Mouse (Mus musculus) adrenal gland, postnatal 25 days (tissue): ENCODE data around the gene Rgl2. TPM values are rescaled to one million over a fixed set of nuclear protein-coding genes. Genes with fewer than 3 reads are reported as not detected.

Experiments used
- DNase-seq: peaks from one replicate; pipeline ENCODE4 v3.0.0; 2021; ENCODE audit warnings: mixed read lengths
- total RNA-seq: library from RNA; stranded (reverse); gene quantifications from 2 replicates; pipeline ENCODE4 v1.2.3, GENCODE M21; 2021

Rgl2 gene
- total RNA-seq, 1 experiment from 2014 or later = 72.7 TPM

- DNase-seq = no peak
These were observed 4.6 kb upstream of the Rgl2 start for GRCm38 (mm10) chr17:33924577-33925283.

GRCm38 (mm10) chr17:33925406-33926116 lies 3.8 kb upstream of the Rgl2 start:
- DNase-seq = no peak

DNA sequence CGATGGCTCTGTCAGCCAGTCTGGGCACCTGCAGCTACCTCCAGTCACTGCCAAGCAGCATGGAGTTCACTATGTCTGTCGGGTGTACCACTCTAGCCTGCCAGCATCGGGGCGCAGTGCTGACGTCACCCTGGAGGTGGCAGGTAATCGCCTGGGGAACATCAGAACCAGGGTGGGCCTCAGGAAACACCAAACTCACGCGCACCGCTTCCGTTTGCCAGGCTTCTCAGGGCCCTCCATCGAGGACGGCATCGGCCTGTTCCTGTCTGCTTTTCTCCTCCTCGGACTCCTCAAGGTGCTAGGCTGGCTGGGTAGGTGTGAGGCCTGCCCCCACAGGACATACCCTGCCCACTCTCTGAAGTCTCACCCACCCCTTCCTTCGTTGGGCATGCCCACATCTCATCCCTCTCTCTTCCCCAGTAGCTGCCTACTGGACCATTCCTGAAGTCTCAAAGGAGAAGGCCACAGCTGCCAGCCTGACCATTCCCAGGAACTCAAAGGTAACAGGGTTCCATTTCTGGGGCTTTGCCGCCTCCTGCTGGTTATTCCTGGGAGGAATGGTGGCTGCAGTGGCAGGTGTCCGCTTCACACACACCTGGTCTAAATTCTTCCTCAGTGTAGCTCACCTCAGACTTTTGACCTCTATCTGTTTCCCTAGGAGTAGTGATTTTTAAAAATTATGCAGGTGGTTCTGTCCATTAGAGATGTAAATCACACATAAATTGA lies 3.0 kb upstream of the Rgl2 start:
- DNase-seq = no peak

GRCm38 (mm10) chr17:33928251-33928947 lies 944 bp upstream of the Rgl2 start:
- DNase-seq = no peak

GRCm38 (mm10) chr17:33930280-33931158 lies 1.2 kb downstream of the Rgl2 start:
- DNase-seq = no peak

GRCm38 (mm10) chr17:33931159-33931866 lies 2.0 kb downstream of the Rgl2 start:
- no peak for DNase-seq

- no peak for DNase-seq
These were observed 2.6 kb downstream of the Rgl2 start for GRCm38 (mm10) chr17:33931947-33932346.

DNA sequence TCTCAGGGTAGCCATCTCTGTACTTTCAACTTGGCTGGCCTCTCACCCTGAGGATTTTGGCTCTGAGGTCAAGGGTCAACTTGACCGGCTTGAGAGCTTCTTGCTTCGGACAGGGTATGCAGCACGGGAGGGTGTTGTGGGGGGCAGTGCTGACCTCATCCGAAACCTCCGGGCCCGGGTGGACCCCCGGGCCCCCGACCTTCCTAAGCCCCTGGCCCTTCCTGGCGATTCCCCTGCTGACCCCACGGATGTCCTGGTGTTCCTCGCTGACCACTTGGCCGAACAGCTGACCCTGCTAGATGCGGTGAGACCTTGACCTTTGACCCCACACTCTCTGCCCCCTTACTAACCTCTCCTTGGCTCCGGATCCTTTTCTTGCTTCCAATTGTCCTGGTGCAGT lies 3.1 kb downstream of the Rgl2 start:
- DNase-seq = no peak

GRCm38 (mm10) chr17:33932970-33933369 lies 3.6 kb downstream of the Rgl2 start:
- no peak for DNase-seq

DNA sequence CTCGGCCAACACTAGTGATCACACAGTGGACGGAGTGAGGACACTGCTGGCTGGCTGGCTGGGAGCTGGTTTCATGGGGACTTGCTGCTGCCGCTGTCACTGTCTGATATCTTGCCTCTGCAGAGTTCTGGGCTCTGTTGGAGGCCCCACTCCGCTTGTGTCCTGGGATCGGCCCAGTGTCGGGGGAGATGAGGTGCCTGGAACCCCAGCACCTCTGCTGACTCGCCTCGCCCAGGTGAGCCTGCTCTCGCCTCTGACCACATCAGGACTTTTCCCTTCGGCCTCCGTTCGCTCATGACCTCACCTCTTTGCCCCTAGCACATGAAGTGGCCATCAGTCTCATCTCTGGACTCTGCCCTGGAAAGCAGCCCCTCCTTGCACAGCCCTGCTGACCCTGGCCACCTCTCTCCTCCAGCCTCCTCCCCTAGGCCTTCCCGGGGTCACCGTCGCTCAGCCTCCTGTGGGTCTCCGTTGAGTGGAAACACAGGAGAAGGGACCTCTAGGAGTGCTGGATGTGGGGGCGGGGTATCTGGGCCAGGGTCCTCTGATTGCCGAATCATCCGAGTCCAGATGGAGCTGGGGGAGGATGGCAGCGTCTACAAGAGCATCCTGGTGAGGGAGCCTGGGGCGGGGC lies 6.2 kb downstream of the Rgl2 start:
- no peak for DNase-seq

GRCm38 (mm10) chr17:33936993-33937392 lies 7.7 kb downstream of the Rgl2 start:
- no peak for DNase-seq

GRCm38 (mm10) chr17:33938783-33939182 lies 9.4 kb downstream of the Rgl2 start:
- no peak for DNase-seq

- DNase-seq = peak; percentile 87
These were observed 11.0 kb downstream of the Rgl2 start, which contains the start of the genes Pfdn6 and Wdr46 for GRCm38 (mm10) chr17:33940206-33940805. Gene Pfdn6, minus strand, starts transcription at chr17:33940343. Gene Wdr46, plus strand, starts transcription at chr17:33940660.

- DNase-seq = no peak
These were observed 11.6 kb downstream of the Rgl2 start for GRCm38 (mm10) chr17:33940981-33941380.

- no peak for DNase-seq
These were observed 12.0 kb downstream of the Rgl2 start for GRCm38 (mm10) chr17:33941381-33941780.

- no peak for DNase-seq
These were observed 14.1 kb downstream of the Rgl2 start for GRCm38 (mm10) chr17:33943454-33943853.

GRCm38 (mm10) chr17:33947430-33948089 lies 18.2 kb downstream of the Rgl2 start:
- no peak for DNase-seq

GRCm38 (mm10) chr17:33948090-33948904 lies 19.0 kb downstream of the Rgl2 start:
- DNase-seq = no peak
